ENCODE assay signal across 21 mouse cellular contexts in genomic region chrX:159881576-159881975, GRCm38 (mm10).
A peak's percentile ranks its signal among the peaks of the same experiment; 100 is the strongest.
DNase-seq lines count a peak whose midpoint lies in the region; ATAC-seq lines count a peak whose summit lies in the region.
"Had no signal": no experiment of that assay in that cellular context is flagged by ENCODE, and none has a peak within 500 bp of the region (broad histone marks: within the 10 kb centered on the region; RNA-seq: fewer than 3 reads in every experiment).

No protein-coding gene starts in this region.

- peak; percentile 32 for ATAC-seq in CD4-positive, CD25-positive, alpha-beta regulatory T cell, adult 4 months
- peak; percentile 32 for ATAC-seq in inflammation-experienced regulatory T-cells, adult 6 months
- ATAC-seq: activated CD4-positive, CD25-positive, alpha-beta regulatory T cell, adult 4 months; forebrain, embryonic 15.5 days; hindbrain, postnatal 0 days; intestine, postnatal 0 days had no signal

- peak; percentile 6 to 9 for DNase-seq in B cell, adult 2 months
- no peak for DNase-seq in layer of hippocampus, adult 9-10 months (ENCODE audit: low spot score)
- DNase-seq in Muller cell, postnatal 12 days (ENCODE audit: inconsistent ontology term) = no peak
- DNase-seq in ovary, postnatal 36 days (ENCODE audit: low spot score) = no peak
- DNase-seq: adrenal gland, adult 8-10 months; adrenal gland, postnatal 25 days; cerebellum, adult 11 months; cerebellum, adult 2 months; cerebellum, adult 9-11 months; cerebellum, postnatal 25 days; gastrocnemius, postnatal 10 days; gastrocnemius, postnatal 36 days; heart, adult 2 months; heart, postnatal 14 days; heart, postnatal 4 days had no signal

Comparison
In these comparisons a context has a peak if more than half of its experiments do, and no peak if none do; other contexts are left out.
1. DNase-seq: peak in B cell, adult 2 months (2 of 2); none in layer of hippocampus, adult 9-10 months (single experiment), Muller cell, postnatal 12 days (single experiment) and ovary, postnatal 36 days (single experiment).